Mouse (Mus musculus) mouse trophoblast stem cell (cell line): ENCODE measurements around the gene Tvp23b.

ENCODE experiments used
- in situ Hi-C, 2 experiments: fragments of 300-500 bp; cut with MseI, MboI; formaldehyde crosslinking; loops; 2 replicates in 1 of 2; 3 replicates in 1 of 2; pipeline ENCODE4 v1.15.1; 2025

The Tvp23b gene

DNA sequence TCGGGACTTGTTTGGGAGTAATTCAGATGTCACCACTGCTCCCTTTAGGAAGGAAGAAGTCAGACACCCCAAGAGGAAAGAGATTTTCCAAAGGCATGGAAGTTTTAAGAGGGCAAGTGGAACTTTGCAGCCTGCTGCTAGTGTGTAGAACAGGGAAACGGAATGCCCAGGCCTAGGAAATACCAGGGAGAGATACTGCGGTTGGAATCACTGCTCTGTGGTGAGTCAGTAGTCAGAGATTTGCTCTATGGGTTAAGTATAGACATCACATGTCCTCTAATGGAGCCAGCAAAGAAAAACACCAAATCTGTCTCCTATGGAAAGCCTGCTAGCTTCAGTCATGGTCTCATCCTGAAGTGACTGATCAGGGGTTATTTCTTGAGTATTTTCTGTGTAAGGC lies 60.9 kb downstream of the Tvp23b start:
- in situ Hi-C loops, result no loop called here

DNA sequence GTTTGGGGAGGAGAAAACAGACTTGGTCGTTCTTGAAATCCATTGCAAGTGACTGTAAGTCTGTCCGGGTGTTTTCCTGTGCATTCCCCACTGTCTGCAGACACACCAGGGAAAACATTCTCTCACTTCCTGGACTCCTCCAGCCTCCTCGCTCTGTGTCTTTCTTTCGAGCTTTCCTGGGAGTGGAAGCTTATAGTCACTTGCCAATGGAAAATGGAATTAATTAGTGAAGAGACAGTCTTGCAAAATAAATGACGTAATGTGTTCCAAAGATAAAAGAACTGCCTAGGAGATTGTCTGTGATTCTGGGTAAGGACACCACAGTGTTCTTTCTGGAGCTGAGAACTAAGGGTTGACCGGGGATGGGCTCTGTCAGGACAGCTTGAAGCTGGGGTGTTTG lies 64.3 kb downstream of the Tvp23b start:
- in situ Hi-C loops, result no loop called here

DNA sequence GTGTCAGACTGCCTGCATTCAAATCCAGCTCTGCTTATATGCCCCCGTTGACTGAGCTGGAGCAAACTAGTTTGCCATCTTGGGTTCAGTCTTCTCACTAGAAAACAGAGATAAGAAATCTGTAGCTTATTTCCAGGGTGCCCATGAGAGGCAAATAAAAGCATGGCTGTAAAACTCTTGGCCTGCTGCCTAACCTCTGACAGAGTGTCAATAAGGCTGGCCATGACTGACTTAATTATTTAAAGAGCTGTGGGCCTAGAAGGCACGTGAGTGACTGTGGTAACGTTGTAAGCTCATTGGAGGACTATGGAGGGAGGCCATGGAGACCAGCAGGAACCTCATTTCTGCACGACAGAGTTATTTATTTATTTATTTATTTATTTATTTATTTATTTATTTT lies 66.3 kb downstream of the Tvp23b start:
- in situ Hi-C loops, result loop anchor here in 1 of 2 experiments (5.0 kb wide), 1 partner anchor 52 kb away; no protein-coding TSS in a partner anchor

DNA sequence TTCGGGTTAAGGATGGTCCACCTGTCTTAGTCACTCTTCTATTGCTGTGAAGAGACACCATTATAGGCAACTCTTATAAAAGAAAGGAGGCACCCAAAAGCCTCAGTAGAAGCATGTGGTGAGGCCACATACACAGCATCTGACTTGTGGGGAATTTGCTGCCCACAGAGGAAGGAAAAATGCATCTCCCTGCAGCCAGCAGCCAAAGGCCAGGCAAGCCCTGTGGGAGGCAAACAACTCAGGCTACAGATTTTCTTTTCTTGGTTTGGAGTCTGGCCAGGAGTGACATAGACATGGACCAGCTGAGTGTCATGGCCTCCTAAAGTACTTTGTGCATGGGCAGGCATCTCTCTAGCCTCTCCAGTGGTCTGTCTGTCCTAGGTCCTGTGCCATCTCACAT lies 70.3 kb downstream of the Tvp23b start:
- in situ Hi-C loops, result loop anchor here in 1 of 2 experiments (5.0 kb wide), 1 partner anchor 48 kb away; no protein-coding TSS in a partner anchor

DNA sequence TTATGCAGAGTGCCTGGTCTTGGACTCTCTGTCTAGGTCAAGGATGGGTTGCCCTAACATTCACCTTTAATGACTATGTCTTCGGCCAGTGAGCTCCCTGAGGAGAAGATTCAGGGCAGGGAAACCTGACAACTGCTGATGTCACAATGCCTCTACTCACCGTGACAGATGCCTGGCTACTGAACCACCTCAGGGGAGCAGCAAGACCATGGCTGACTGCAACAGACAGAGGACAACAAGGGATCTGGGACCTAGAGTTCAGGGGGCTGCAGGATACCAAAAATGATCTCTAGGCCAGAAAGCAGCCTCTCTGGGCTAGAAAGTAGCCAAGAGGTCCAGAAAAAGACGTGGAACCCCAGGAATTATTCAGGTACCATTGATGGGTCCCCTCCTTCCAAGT lies 71.8 kb downstream of the Tvp23b start, which contains the start of gene Cdrt4:
Cdrt4 (plus strand) TSS at position 182 of the 400 bp plus-strand sequence.
- in situ Hi-C loops, result no loop called here

DNA sequence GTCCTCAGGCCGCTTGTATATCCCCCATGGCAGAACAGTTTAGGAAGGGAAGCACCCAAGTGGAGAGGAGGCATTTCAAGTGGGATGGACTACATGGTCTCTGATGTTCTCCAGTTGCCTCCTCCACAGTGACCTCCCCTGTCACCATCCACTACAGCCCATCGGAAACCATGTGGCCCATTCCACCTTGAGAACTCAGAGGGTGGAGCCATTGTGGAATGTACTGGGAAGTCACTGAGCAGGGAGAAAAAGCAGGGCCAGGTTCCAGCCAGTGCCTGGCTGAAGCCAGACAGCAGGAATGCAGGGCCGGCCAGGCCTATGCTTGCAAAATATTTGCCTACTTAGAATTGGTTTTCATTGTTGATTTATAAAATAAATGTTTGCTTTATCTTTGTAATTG lies 75.5 kb downstream of the Tvp23b start:
- in situ Hi-C loops, result no loop called here

DNA sequence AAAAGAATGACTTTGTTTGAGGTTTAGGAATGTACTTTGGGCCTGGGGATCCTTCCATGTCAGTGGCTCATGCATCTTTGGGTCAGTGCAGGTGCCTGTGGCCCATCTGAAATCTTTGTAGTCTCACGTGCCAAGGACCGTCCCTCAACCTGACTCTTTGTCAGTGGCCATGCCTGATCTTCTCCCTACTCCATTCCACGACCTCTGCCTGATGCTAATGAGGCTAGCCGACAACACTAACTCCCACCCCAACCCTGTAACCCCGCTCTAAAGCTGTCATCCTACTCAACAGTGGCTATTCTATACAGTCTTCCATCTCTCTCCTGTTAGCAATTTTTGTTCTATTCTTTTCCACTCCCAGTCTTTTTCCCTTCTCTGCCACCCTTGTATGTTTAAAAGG lies 75.9 kb downstream of the Tvp23b start:
- in situ Hi-C loops, result no loop called here

DNA sequence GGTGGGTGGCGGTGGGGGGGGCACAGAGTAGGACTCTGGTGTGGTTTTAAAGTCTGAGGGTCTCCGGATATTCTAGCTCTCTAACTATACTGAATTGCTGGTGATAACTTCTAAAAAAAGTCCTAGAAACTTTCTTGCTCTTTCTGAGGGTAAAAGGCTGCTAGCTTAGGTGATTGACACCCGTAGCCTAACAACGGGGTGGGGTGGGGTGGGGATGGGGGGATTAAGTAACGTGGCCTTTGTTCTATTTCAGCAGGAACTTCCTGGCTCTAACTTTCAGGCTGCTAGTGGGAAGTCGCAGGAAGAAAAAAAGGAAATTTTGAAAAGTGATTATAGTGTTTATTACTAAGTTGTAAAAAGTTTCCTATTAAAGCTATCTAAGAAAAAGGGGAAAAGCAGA lies 76.5 kb downstream of the Tvp23b start:
- in situ Hi-C loops, result no loop called here

DNA sequence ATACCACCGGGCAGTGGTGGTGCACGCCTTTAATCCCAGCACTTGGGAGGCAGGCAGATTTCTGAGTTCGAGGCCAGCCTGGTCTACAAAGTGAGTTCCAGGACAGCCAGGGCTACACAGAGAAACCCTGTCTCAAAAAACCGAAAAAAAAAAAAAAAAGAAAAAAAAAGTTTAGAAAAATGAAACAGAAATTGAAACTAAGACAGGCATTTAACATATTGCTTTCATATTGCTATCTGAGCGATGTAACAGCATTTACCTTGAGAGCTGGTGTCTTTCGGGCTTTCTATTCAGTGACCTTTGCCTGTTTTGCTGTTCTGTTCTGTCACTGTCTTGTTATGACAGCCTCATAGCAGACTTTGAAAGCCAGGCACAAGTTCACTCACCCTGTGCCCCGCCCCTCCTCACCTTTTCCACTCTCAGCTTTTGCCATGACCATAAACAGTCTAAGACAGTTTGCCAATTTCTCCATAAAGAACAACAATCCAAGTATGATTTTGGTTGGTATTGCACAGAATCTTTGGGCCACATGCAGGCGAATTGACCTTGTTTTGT lies 78.4 kb downstream of the Tvp23b start:
- in situ Hi-C loops, result no loop called here

DNA sequence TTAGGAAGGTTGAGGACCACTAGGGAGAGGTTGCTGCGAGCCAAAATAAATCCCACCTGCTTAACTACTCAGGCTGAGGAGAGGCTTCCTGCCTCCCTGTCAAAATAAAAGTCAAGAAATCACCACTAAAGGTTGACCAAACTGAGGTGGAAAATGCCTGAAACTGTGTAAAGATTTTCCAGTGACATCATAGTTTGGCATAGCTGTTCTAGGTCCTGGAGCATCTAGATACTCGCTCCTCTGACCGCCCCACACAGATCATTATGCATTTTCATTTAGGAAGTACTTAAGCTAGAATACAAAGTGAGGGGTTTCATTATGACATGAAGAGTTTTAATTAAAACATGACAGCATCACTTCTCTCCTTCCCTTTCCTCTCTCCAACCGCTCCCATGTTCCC lies 84.0 kb downstream of the Tvp23b start:
- in situ Hi-C loops, result no loop called here

DNA sequence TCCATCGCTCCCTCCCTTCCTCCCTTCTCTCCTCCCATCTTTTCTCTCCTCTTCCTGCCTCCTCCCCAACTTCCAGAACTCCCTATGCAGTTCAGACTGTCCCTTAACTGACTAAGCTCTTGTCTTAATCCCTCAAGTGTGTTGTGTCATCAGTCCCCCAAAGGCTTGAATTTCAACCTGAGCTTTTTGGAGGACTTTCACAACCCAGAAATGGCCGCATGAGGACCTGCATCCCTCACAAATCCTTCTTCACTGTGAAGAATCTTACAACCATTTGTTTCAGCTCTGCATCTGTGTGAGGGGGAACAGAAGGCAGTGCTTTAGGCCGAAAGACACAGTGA lies 87.1 kb downstream of the Tvp23b start:
- in situ Hi-C loops, result no loop called here
